Mouse (Mus musculus): ENCODE data around the gene Fam162a. TPM values are rescaled to one million over a fixed set of nuclear protein-coding genes. Genes with fewer than 3 reads are reported as not detected.

Fam162a gene
- polyA plus RNA-seq, 1 experiment = 13.6 TPM

- no peak overlapping the region for H3K27ac ChIP-seq (ENCODE audit: insufficient read depth, low read length)
- no peaks in the 10 kb centered on the region for H3K36me3 ChIP-seq (ENCODE audit: control insufficient read depth, insufficient read depth, low read length)
- TF ChIP-seq CTCF (IDR thresholded peaks at IDR 0.05; ENCODE audit: extremely low read depth, insufficient read depth, insufficient read length, insufficient replicate concordance) (no peak), POLR2A (IDR thresholded peaks at IDR 0.05; ENCODE audit: low read depth, low read length) (no peak)
- WGBS = 86% methylated on average over 8 of the region's 8 CpGs
- no peak for DNase-seq (ENCODE audit: low read depth in 1 of 2, low spot score in 2 of 2)
- no peak overlapping the region for H3K4me3 ChIP-seq (ENCODE audit: extremely low read depth, insufficient read depth, insufficient read length)
- H3K27me3 ChIP-seq (ENCODE audit: control insufficient read depth, insufficient read depth, low read length) = no peaks in the 10 kb centered on the region
- no peaks in the 10 kb centered on the region for H3K4me1 ChIP-seq (ENCODE audit: control insufficient read depth, insufficient read depth, insufficient read length)
These were observed 13.4 kb downstream of the Fam162a start for GRCm38 (mm10) chr16:36057933-36058475.

- no peak for DNase-seq (ENCODE audit: low read depth in 1 of 2, low spot score in 2 of 2)
- no peaks in the 10 kb centered on the region for H3K36me3 ChIP-seq (ENCODE audit: control insufficient read depth, insufficient read depth, low read length)
- no peaks in the 10 kb centered on the region for H3K4me1 ChIP-seq (ENCODE audit: control insufficient read depth, insufficient read depth, insufficient read length)
- WGBS = 88% methylated on average over 11 of the region's 11 CpGs
- no peak overlapping the region for H3K4me3 ChIP-seq (ENCODE audit: extremely low read depth, insufficient read depth, insufficient read length)
- H3K27me3 ChIP-seq (ENCODE audit: control insufficient read depth, insufficient read depth, low read length) = no peaks in the 10 kb centered on the region
- no peak overlapping the region for H3K27ac ChIP-seq (ENCODE audit: insufficient read depth, low read length)
- TF ChIP-seq CTCF (IDR thresholded peaks at IDR 0.05; ENCODE audit: extremely low read depth, insufficient read depth, insufficient read length, insufficient replicate concordance) (no peak), POLR2A (IDR thresholded peaks at IDR 0.05; ENCODE audit: low read depth, low read length) (no peak)
These were observed 15.0 kb downstream of the Fam162a start for GRCm38 (mm10) chr16:36056416-36056815.

GRCm38 (mm10) chr16:36054920-36055319 is 16.5 kb downstream of the Fam162a start:
- H3K36me3 ChIP-seq (ENCODE audit: control insufficient read depth, insufficient read depth, low read length) = peaks cover 3% of the 10 kb centered on the region; the same call in 1 of the 2 replicates
- H3K27ac ChIP-seq (ENCODE audit: insufficient read depth, low read length) = no peak overlapping the region
- TF ChIP-seq POLR2A (IDR thresholded peaks at IDR 0.05; ENCODE audit: low read depth, low read length) (no peak), CTCF (IDR thresholded peaks at IDR 0.05; ENCODE audit: extremely low read depth, insufficient read depth, insufficient read length, insufficient replicate concordance) (no peak)
- H3K4me3 ChIP-seq (ENCODE audit: extremely low read depth, insufficient read depth, insufficient read length) = no peak overlapping the region
- H3K4me1 ChIP-seq (ENCODE audit: control insufficient read depth, insufficient read depth, insufficient read length) = no peaks in the 10 kb centered on the region
- no peak for DNase-seq (ENCODE audit: low read depth in 1 of 2, low spot score in 2 of 2)
- WGBS = 92% methylated on average over 8 of the region's 8 CpGs
- H3K27me3 ChIP-seq (ENCODE audit: control insufficient read depth, insufficient read depth, low read length) = no peaks in the 10 kb centered on the region

GRCm38 (mm10) chr16:36053524-36054275 is 17.7 kb downstream of the Fam162a start:
- no peak overlapping the region for H3K4me3 ChIP-seq (ENCODE audit: extremely low read depth, insufficient read depth, insufficient read length)
- H3K27ac ChIP-seq (ENCODE audit: insufficient read depth, low read length) = no peak overlapping the region
- H3K36me3 ChIP-seq (ENCODE audit: control insufficient read depth, insufficient read depth, low read length) = peaks cover 9% of the 10 kb centered on the region
- DNase-seq (ENCODE audit: low read depth in 1 of 2, low spot score in 2 of 2) = no peak
- 80% methylated on average over 6 of the region's 6 CpGs for WGBS
- no peak for TF ChIP-seq CTCF (IDR thresholded peaks at IDR 0.05; ENCODE audit: extremely low read depth, insufficient read depth, insufficient read length, insufficient replicate concordance)
- TF ChIP-seq POLR2A (IDR thresholded peaks at IDR 0.05; ENCODE audit: low read depth, low read length) = no peak
- H3K27me3 ChIP-seq (ENCODE audit: control insufficient read depth, insufficient read depth, low read length) = no peaks in the 10 kb centered on the region
- no peaks in the 10 kb centered on the region for H3K4me1 ChIP-seq (ENCODE audit: control insufficient read depth, insufficient read depth, insufficient read length)

- 93% methylated on average over 6 of the region's 6 CpGs for WGBS
- Histone ChIP-seq H3K27me3 (ENCODE audit: control insufficient read depth, insufficient read depth, low read length) (no peaks in the 10 kb centered on the region), H3K4me3 (ENCODE audit: extremely low read depth, insufficient read depth, insufficient read length) (no peak overlapping the region), H3K27ac (ENCODE audit: insufficient read depth, low read length) (no peak overlapping the region), H3K4me1 (ENCODE audit: control insufficient read depth, insufficient read depth, insufficient read length) (no peaks in the 10 kb centered on the region), H3K36me3 (ENCODE audit: control insufficient read depth, insufficient read depth, low read length) (peaks cover 10% of the 10 kb centered on the region)
- DNase-seq (ENCODE audit: low read depth in 1 of 2, low spot score in 2 of 2) = no peak
- TF ChIP-seq CTCF (IDR thresholded peaks at IDR 0.05; ENCODE audit: extremely low read depth, insufficient read depth, insufficient read length, insufficient replicate concordance) (no peak), POLR2A (IDR thresholded peaks at IDR 0.05; ENCODE audit: low read depth, low read length) (no peak)
These were observed 19.9 kb downstream of the Fam162a start for GRCm38 (mm10) chr16:36051491-36051890.

- 90% methylated on average over 4 of the region's 4 CpGs for WGBS
- DNase-seq (ENCODE audit: low read depth in 1 of 2, low spot score in 2 of 2) = no peak
- Histone ChIP-seq H3K36me3 (ENCODE audit: control insufficient read depth, insufficient read depth, low read length) (peaks cover 10% of the 10 kb centered on the region), H3K4me1 (ENCODE audit: control insufficient read depth, insufficient read depth, insufficient read length) (no peaks in the 10 kb centered on the region; the same call in 1 of the 2 replicates), H3K27ac (ENCODE audit: insufficient read depth, low read length) (no peak overlapping the region), H3K4me3 (ENCODE audit: extremely low read depth, insufficient read depth, insufficient read length) (no peak overlapping the region), H3K27me3 (ENCODE audit: control insufficient read depth, insufficient read depth, low read length) (no peaks in the 10 kb centered on the region)
- TF ChIP-seq POLR2A (IDR thresholded peaks at IDR 0.05; ENCODE audit: low read depth, low read length) (no peak), CTCF (IDR thresholded peaks at IDR 0.05; ENCODE audit: extremely low read depth, insufficient read depth, insufficient read length, insufficient replicate concordance) (no peak)
These were observed 23.9 kb downstream of the Fam162a start for GRCm38 (mm10) chr16:36047538-36047937.

GRCm38 (mm10) chr16:36043964-36044363 is 27.4 kb downstream of the Fam162a start:
- H3K4me1 ChIP-seq (ENCODE audit: control insufficient read depth, insufficient read depth, insufficient read length) = peaks cover 6% of the 10 kb centered on the region; the same call in 1 of the 2 replicates
- H3K36me3 ChIP-seq (ENCODE audit: control insufficient read depth, insufficient read depth, low read length) = peaks cover 4% of the 10 kb centered on the region
- H3K27ac ChIP-seq (ENCODE audit: insufficient read depth, low read length) = no peak overlapping the region
- no peak for DNase-seq (ENCODE audit: low read depth in 1 of 2, low spot score in 2 of 2)
- 90% methylated on average over 4 of the region's 4 CpGs for WGBS
- H3K27me3 ChIP-seq (ENCODE audit: control insufficient read depth, insufficient read depth, low read length) = no peaks in the 10 kb centered on the region
- H3K4me3 ChIP-seq (ENCODE audit: extremely low read depth, insufficient read depth, insufficient read length) = no peak overlapping the region
- no peak for TF ChIP-seq POLR2A (IDR thresholded peaks at IDR 0.05; ENCODE audit: low read depth, low read length)
- no peak for TF ChIP-seq CTCF (IDR thresholded peaks at IDR 0.05; ENCODE audit: extremely low read depth, insufficient read depth, insufficient read length, insufficient replicate concordance)
